Mouse (Mus musculus) cerebellum, adult 2 months (tissue): Measurements from ENCODE around the gene Kcnk6. TPM values are rescaled to one million over a fixed set of nuclear protein-coding genes. Genes with fewer than 3 reads are reported as not detected.

Source experiments
- DNase-seq, 2 experiments: peaks; one replicate each; pipeline ENCODE4 v3.0.0; 2021
- H3K27ac ChIP-seq: fragments of 200-500 bp; 2 replicates; pipeline ENCODE4 v1.5.1; 2012; ENCODE audit warnings: low read length, control low read depth, inconsistent platforms; ENCODE audit not compliant: insufficient read depth
- H3K27me3 ChIP-seq: fragments of 200-500 bp; 2 replicates; pipeline ENCODE4 v1.6.1; 2012; ENCODE audit warnings: inconsistent platforms, mild to moderate bottlenecking, low read length, moderate library complexity; ENCODE audit not compliant: control insufficient read depth, insufficient read depth
- H3K4me1 ChIP-seq: fragments of 200-500 bp; 2 replicates; pipeline ENCODE4 v1.6.1; 2011; ENCODE audit warnings: low read length; ENCODE audit not compliant: control insufficient read depth, insufficient read depth
- H3K4me3 ChIP-seq: fragments of 200-500 bp; replicated peaks from 2 replicates; pipeline ENCODE3; 2011; ENCODE audit warnings: mild to moderate bottlenecking, low read depth, low read length, control low read depth; ENCODE audit not compliant: insufficient read depth
- CTCF ChIP-seq: fragments of 200-500 bp; IDR thresholded peaks from 2 replicates; pipeline ENCODE4 v1.5.1; 2011; ENCODE audit warnings: low read depth, mild to moderate bottlenecking, control low read depth, low read length, moderate library complexity, borderline replicate concordance; ENCODE audit not compliant: insufficient read depth
- POLR2A ChIP-seq: fragments of 200-500 bp; IDR thresholded peaks from 2 replicates; pipeline ENCODE4 v1.6.1; 2011; ENCODE audit warnings: low read length, control low read depth, borderline replicate concordance; ENCODE audit not compliant: insufficient read depth
- WGBS: fragments of 180-500 bp; shearing (Covaris S2); methylation state at CpG from one replicate; pipeline ENCODE4 v1.1.7; 2018; 5-methylcytosine and 5-hydroxymethylcytosine counted together
- polyA plus RNA-seq: library from polyadenylated mRNA; depleted of rRNA; stranded (reverse); fragments of >200 nt; gene quantifications from 2 replicates; pipeline ENCODE4 v1.2.3, GENCODE M21; 2012; rRNA removed

The Kcnk6 gene
- polyA plus RNA-seq, 1 experiment = 0.57 TPM

GRCm38 (mm10) chr7:29179323-29179722 lies 53.0 kb downstream of the Kcnk6 start:
- WGBS = 43% methylated on average over 7 of the region's 7 CpGs
- Histone ChIP-seq H3K27ac (no peak overlapping the region), H3K27me3 (no peaks in the 10 kb centered on the region), H3K4me3 (peak overlapping the region; percentile 50), H3K4me1 (peaks cover 7% of the 10 kb centered on the region)
- no peak for TF ChIP-seq POLR2A
- no peak for TF ChIP-seq CTCF
- DNase-seq = no peak

- no peak for TF ChIP-seq POLR2A
- TF ChIP-seq CTCF = no peak
- H3K27ac ChIP-seq = no peak overlapping the region
- no peaks in the 10 kb centered on the region for H3K27me3 ChIP-seq
- no peak for DNase-seq
- WGBS = 87% methylated on average over 4 of the region's 4 CpGs
- peaks cover 7% of the 10 kb centered on the region for H3K4me1 ChIP-seq
- H3K4me3 ChIP-seq = no peak overlapping the region
Observed at GRCm38 (mm10) chr7:29178106-29178505, 54.2 kb downstream of the Kcnk6 start.

- Histone ChIP-seq H3K27ac (no peak overlapping the region), H3K4me1 (peaks cover 11% of the 10 kb centered on the region; the same call in 1 of the 2 replicates), H3K4me3 (no peak overlapping the region), H3K27me3 (no peaks in the 10 kb centered on the region)
- DNase-seq = no peak
- TF ChIP-seq POLR2A (no peak), CTCF (no peak)
- WGBS = 42% methylated on average over 32 of the region's 32 CpGs
Observed at GRCm38 (mm10) chr7:29172390-29173016, 59.8 kb downstream of the Kcnk6 start.

Other genes with a start within 250 kb of the Kcnk6 start
- 9.5 and 12.1 TPM in 2 replicates for gene Ryr1, start 107.3 kb downstream of the Kcnk6 start, polyA plus RNA-seq
- 1.2 and 1.5 TPM in 2 replicates for gene Rasgrp4, start 97.7 kb downstream of the Kcnk6 start, polyA plus RNA-seq
- 76.2 and 81.4 TPM in 2 replicates for gene Fam98c, start 76.3 kb downstream of the Kcnk6 start, polyA plus RNA-seq
- 0.86 and 1.1 TPM in 2 replicates for gene Ggn, start 62.3 kb downstream of the Kcnk6 start, polyA plus RNA-seq
- gene Spred3, start 62.1 kb downstream of the Kcnk6 start, polyA plus RNA-seq = 22.5 and 25.4 TPM in 2 replicates
- 239 and 249 TPM in 2 replicates for gene Psmd8, start 51.8 kb downstream of the Kcnk6 start, polyA plus RNA-seq
- gene Catsperg1, start 18.5 kb downstream of the Kcnk6 start, polyA plus RNA-seq = 1.0 and 1.2 TPM in 2 replicates
- 131 and 143 TPM in 2 replicates for gene Yif1b, start 5.8 kb upstream of the Kcnk6 start, polyA plus RNA-seq
- gene 2200002D01Rik, start 16.0 kb upstream of the Kcnk6 start, polyA plus RNA-seq = 0.38 and 0.48 TPM in 2 replicates
- gene Spint2, start 49.4 kb upstream of the Kcnk6 start, polyA plus RNA-seq = 46.2 and 54.9 TPM in 2 replicates
- gene Ppp1r14a, start 56.8 kb upstream of the Kcnk6 start, polyA plus RNA-seq = 81.8 and 99.7 TPM in 2 replicates
- gene Dpf1, start 71.4 kb upstream of the Kcnk6 start, polyA plus RNA-seq = 28.3 and 29.8 TPM in 2 replicates